Mouse (Mus musculus) gastrocnemius, adult 18-20 months (tissue): ENCODE results near the gene Dip2b. TPM values are rescaled to one million over a fixed set of nuclear protein-coding genes. Genes with fewer than 3 reads are reported as not detected.
A peak's percentile ranks its signal among the peaks of the same experiment; 100 is the strongest.

ENCODE experiments used
- DNase-seq: peaks from one replicate; pipeline ENCODE4 v3.0.0; 2021; ENCODE audit warnings: low spot score
- total RNA-seq, 2 experiments: library from RNA; stranded (reverse); gene quantifications; 2 replicates each; pipeline ENCODE4 v1.2.3; 2021

Dip2b gene
- total RNA-seq, 2 experiments from 2014 or later = 5.3 to 5.7 TPM

- no peak for DNase-seq
Observed at GRCm38 (mm10) chr15:100125245-100125644, 86.8 kb downstream of the Dip2b start.

- DNase-seq = peak; percentile 89
Observed at GRCm38 (mm10) chr15:100126456-100127107, 88.1 kb downstream of the Dip2b start.

- DNase-seq = no peak
Observed at GRCm38 (mm10) chr15:100129151-100129790, 90.8 kb downstream of the Dip2b start.

GRCm38 (mm10) chr15:100139665-100140064 is 101.2 kb downstream of the Dip2b start:
- DNase-seq = no peak

GRCm38 (mm10) chr15:100140428-100140827 is 102.0 kb downstream of the Dip2b start:
- no peak for DNase-seq

- no peak for DNase-seq
Observed at GRCm38 (mm10) chr15:100143091-100143801, 104.8 kb downstream of the Dip2b start.

GRCm38 (mm10) chr15:100144854-100145824 is 106.7 kb downstream of the Dip2b start:
- DNase-seq = no peak

- no peak for DNase-seq
Observed at GRCm38 (mm10) chr15:100145917-100146316, 107.5 kb downstream of the Dip2b start.

- DNase-seq = no peak
Observed at GRCm38 (mm10) chr15:100150593-100150992, 112.1 kb downstream of the Dip2b start.

- DNase-seq = no peak
Observed at GRCm38 (mm10) chr15:100152321-100152720, 113.9 kb downstream of the Dip2b start.

- no peak for DNase-seq
Observed at GRCm38 (mm10) chr15:100153024-100153423, 114.6 kb downstream of the Dip2b start.

GRCm38 (mm10) chr15:100156095-100156707 is 117.7 kb downstream of the Dip2b start:
- no peak for DNase-seq

- peak; percentile 33 for DNase-seq
Observed at GRCm38 (mm10) chr15:100156781-100157470, 118.5 kb downstream of the Dip2b start.

- no peak for DNase-seq
Observed at GRCm38 (mm10) chr15:100158985-100159384, 120.5 kb downstream of the Dip2b start.

- DNase-seq = no peak
Observed at GRCm38 (mm10) chr15:100161747-100162280, 123.3 kb downstream of the Dip2b start.

GRCm38 (mm10) chr15:100163381-100164051 is 125.1 kb downstream of the Dip2b start:
- DNase-seq = no peak

- no peak for DNase-seq
Observed at GRCm38 (mm10) chr15:100166464-100166863, 128.0 kb downstream of the Dip2b start.

- peak; percentile 13 for DNase-seq
Observed at GRCm38 (mm10) chr15:100167791-100168190, 129.3 kb downstream of the Dip2b start.

- DNase-seq = peak; percentile 48
Observed at GRCm38 (mm10) chr15:100168191-100168606, 129.7 kb downstream of the Dip2b start.
